Mouse (Mus musculus) embryo, embryonic 10.5 days (tissue): ENCODE data around the gene Txk.

ENCODE experiments used
- DNase-seq: peaks from one replicate; pipeline ENCODE4 v3.0.0-alpha.2; 2015; ENCODE audit warnings: low spot score

Gene Txk

GRCm38 (mm10) chr5:72750226-72750625 is 2.4 kb downstream of the Txk start:
- DNase-seq = no peak

GRCm38 (mm10) chr5:72748659-72749265 is 3.8 kb downstream of the Txk start:
- no peak for DNase-seq

- no peak for DNase-seq
Observed at GRCm38 (mm10) chr5:72747384-72747783, 5.2 kb downstream of the Txk start.

GRCm38 (mm10) chr5:72746461-72746860 is 6.1 kb downstream of the Txk start:
- DNase-seq = no peak

GRCm38 (mm10) chr5:72743103-72743502 is 9.5 kb downstream of the Txk start:
- no peak for DNase-seq

GRCm38 (mm10) chr5:72736868-72737267 is 15.7 kb downstream of the Txk start:
- DNase-seq = no peak

- DNase-seq = no peak
Observed at GRCm38 (mm10) chr5:72736437-72736836, 16.1 kb downstream of the Txk start.

- DNase-seq = no peak
Observed at GRCm38 (mm10) chr5:72735763-72736162, 16.8 kb downstream of the Txk start.

GRCm38 (mm10) chr5:72732885-72733284 is 19.7 kb downstream of the Txk start:
- no peak for DNase-seq

- DNase-seq = no peak
Observed at GRCm38 (mm10) chr5:72725404-72725803, 27.2 kb downstream of the Txk start.

- no peak for DNase-seq
Observed at GRCm38 (mm10) chr5:72723429-72723828, 29.1 kb downstream of the Txk start.

GRCm38 (mm10) chr5:72720587-72720986 is 32.0 kb downstream of the Txk start:
- peak; percentile 30 for DNase-seq

- peak; percentile 88 for DNase-seq
Observed at GRCm38 (mm10) chr5:72710572-72711278, 41.9 kb downstream of the Txk start.

- no peak for DNase-seq
Observed at GRCm38 (mm10) chr5:72709976-72710375, 42.6 kb downstream of the Txk start.

GRCm38 (mm10) chr5:72709451-72709850 is 43.1 kb downstream of the Txk start:
- no peak for DNase-seq

GRCm38 (mm10) chr5:72706722-72707121 is 45.9 kb downstream of the Txk start:
- DNase-seq = no peak

- DNase-seq = peak; percentile 23
Observed at GRCm38 (mm10) chr5:72706095-72706494, 46.5 kb downstream of the Txk start.

GRCm38 (mm10) chr5:72702202-72702601 is 50.4 kb downstream of the Txk start:
- DNase-seq = no peak

- DNase-seq = no peak
Observed at GRCm38 (mm10) chr5:72699500-72699818, 53.1 kb downstream of the Txk start.

- no peak for DNase-seq
Observed at GRCm38 (mm10) chr5:72698818-72699499, 53.6 kb downstream of the Txk start.

- no peak for DNase-seq
Observed at GRCm38 (mm10) chr5:72698343-72698742, 54.2 kb downstream of the Txk start.

GRCm38 (mm10) chr5:72696491-72696890 is 56.1 kb downstream of the Txk start:
- DNase-seq = no peak

GRCm38 (mm10) chr5:72694684-72695083 is 57.9 kb downstream of the Txk start:
- no peak for DNase-seq
